Mouse (Mus musculus) liver, adult 2 months (tissue): ENCODE data around the gene Otud7a. TPM values are rescaled to one million over a fixed set of nuclear protein-coding genes. Genes with fewer than 3 reads are reported as not detected.

ENCODE experiments used
- DNase-seq: peaks from one replicate; pipeline ENCODE4 v3.0.0-alpha.2; 2011; ENCODE audit warnings: low read depth, low spot score; ENCODE audit errors: extremely low read depth
- H3K27ac ChIP-seq: fragments of 200-500 bp; replicated peaks from 2 replicates; pipeline ENCODE4 v1.5.1; 2012; ENCODE audit warnings: low read depth, mild to moderate bottlenecking, control low read depth, inconsistent platforms, low read length; ENCODE audit not compliant: insufficient read depth
- H3K27me3 ChIP-seq: fragments of 200-500 bp; 2 replicates; pipeline ENCODE4 v1.6.1; 2012; ENCODE audit warnings: mild to moderate bottlenecking, moderate library complexity, low read length, inconsistent platforms; ENCODE audit not compliant: control insufficient read depth, insufficient read depth
- H3K36me3 ChIP-seq: fragments of 200-500 bp; 2 replicates; pipeline ENCODE4 v1.6.1; 2012; ENCODE audit warnings: low read length, inconsistent platforms; ENCODE audit not compliant: control insufficient read depth, insufficient read depth
- H3K4me1 ChIP-seq: fragments of 200-500 bp; 2 replicates; pipeline ENCODE4 v1.6.1; 2011; ENCODE audit warnings: low read length; ENCODE audit not compliant: control insufficient read depth, insufficient read depth
- H3K4me3 ChIP-seq: fragments of 200-500 bp; 2 replicates; pipeline ENCODE4 v1.5.1; 2011; ENCODE audit warnings: low read depth, mild to moderate bottlenecking, control low read depth, low read length, moderate library complexity; ENCODE audit not compliant: insufficient read depth
- H3K79me2 ChIP-seq: fragments of 200-500 bp; 2 replicates; pipeline ENCODE4 v1.6.1; 2012; ENCODE audit warnings: inconsistent platforms, mild to moderate bottlenecking, low read length, moderate library complexity; ENCODE audit not compliant: control insufficient read depth, insufficient read depth
- H3K9ac ChIP-seq: fragments of 200-500 bp; 2 replicates; pipeline ENCODE4 v1.6.1; 2012; ENCODE audit warnings: low read depth, mild to moderate bottlenecking, control low read depth, inconsistent platforms, low read length
- CTCF ChIP-seq: fragments of 200-500 bp; IDR thresholded peaks from 2 replicates; pipeline ENCODE4 v1.5.1; 2011; ENCODE audit warnings: low read depth, low read length, control low read depth
- POLR2A ChIP-seq: fragments of 200-500 bp; IDR thresholded peaks from 2 replicates; pipeline ENCODE4 v1.6.1; 2011; ENCODE audit warnings: low read length, control low read depth; ENCODE audit not compliant: insufficient read depth; ENCODE audit errors: extremely low read depth
- WGBS: fragments of 180-500 bp; shearing (Covaris S2); methylation state at CpG from one replicate; pipeline ENCODE4 v1.1.7; 2018; 5-methylcytosine and 5-hydroxymethylcytosine counted together
- polyA plus RNA-seq: library from polyadenylated mRNA; depleted of rRNA; stranded (reverse); fragments of >200 nt; gene quantifications from 2 replicates; pipeline ENCODE4 v1.2.3, GENCODE M21; 2012
- total RNA-seq: library from RNA; depleted of rRNA; stranded (reverse); fragments of >200 nt; gene quantifications from 2 replicates; pipeline ENCODE4 v1.2.3, GENCODE M21; 2014

The Otud7a gene
- total and polyA plus RNA-seq, 2 experiments, result not detected

DNA sequence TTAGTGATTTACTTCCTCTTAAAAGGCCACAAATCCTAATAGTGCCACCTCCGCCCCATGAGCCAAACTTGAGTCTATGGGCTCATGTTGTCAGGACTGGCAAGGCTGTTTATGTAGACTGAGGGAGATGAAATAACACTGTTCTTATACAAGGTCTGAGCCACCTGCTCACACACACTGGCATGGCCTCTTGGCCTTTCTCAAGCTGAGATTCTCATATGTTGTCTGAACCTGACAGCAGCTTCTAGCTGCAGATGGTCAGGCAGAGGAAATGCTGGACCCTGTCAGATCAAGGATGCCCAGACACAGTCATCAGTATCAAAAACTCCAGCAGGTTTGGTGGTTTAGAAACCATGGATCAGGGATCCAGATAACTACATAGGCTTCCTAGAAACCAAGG, 328.7 kb downstream of the Otud7a start:
- 93% methylated on average over 1 of the region's 1 CpGs for WGBS
- Histone ChIP-seq H3K36me3 (no peaks in the 10 kb centered on the region), H3K4me1 (no peaks in the 10 kb centered on the region), H3K79me2 (no peaks in the 10 kb centered on the region), H3K9ac (no peak overlapping the region), H3K4me3 (no peak overlapping the region), H3K27me3 (no peaks in the 10 kb centered on the region), H3K27ac (no peak overlapping the region)
- no peak for TF ChIP-seq CTCF
- TF ChIP-seq POLR2A, result no peak
- DNase-seq, result no peak

DNA sequence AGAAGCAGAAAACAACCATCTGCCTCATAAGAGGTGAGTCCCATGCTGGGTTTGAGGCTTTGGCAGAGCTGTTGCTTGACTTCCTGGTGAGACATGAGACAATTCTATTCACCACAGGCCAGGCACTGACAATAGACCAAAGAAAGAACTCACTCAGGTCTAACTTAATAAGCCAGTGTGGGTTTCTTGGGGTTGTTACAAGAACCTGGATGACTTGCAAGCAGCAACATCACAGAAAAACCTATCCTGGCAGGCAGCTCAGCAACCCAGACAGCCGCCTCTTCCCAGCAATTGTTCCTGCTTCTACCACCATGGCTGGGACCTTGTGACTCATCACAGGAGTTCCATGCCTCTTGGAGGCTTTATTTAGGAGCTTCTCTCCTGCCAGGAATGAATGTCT, 329.7 kb downstream of the Otud7a start:
- Histone ChIP-seq H3K36me3 (no peaks in the 10 kb centered on the region), H3K4me1 (no peaks in the 10 kb centered on the region), H3K27me3 (no peaks in the 10 kb centered on the region), H3K79me2 (no peaks in the 10 kb centered on the region), H3K4me3 (no peak overlapping the region), H3K9ac (no peak overlapping the region), H3K27ac (no peak overlapping the region)
- TF ChIP-seq CTCF (no peak), POLR2A (no peak)
- 82% methylated on average over 1 of the region's 1 CpGs for WGBS
- DNase-seq, result no peak

DNA sequence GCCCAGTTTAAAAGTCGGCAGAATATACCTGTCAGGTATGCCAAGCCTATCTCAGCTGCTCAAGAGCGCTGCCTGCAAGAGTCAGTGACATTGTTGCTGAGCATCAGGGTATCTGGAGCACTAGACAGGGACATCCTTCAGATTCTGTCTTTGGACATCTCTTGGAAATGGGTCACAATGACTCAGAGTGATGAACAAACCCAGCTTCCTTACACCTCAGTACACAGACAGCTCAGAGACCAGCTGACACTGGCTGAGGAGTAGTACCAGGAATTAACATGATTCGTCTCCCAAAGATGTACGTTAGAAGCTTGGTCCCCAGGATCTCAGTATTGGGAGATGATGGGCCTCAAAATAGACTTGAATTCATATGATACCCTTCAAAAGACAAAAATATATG, 332.8 kb downstream of the Otud7a start:
- no peaks in the 10 kb centered on the region for H3K4me1 ChIP-seq
- H3K4me3 ChIP-seq, result no peak overlapping the region
- no peak overlapping the region for H3K27ac ChIP-seq
- TF ChIP-seq POLR2A (no peak), CTCF (no peak)
- H3K79me2 ChIP-seq, result no peaks in the 10 kb centered on the region
- no peaks in the 10 kb centered on the region for H3K27me3 ChIP-seq
- no peak for DNase-seq
- 83% methylated on average over 4 of the region's 4 CpGs for WGBS
- no peak overlapping the region for H3K9ac ChIP-seq
- no peaks in the 10 kb centered on the region for H3K36me3 ChIP-seq

DNA sequence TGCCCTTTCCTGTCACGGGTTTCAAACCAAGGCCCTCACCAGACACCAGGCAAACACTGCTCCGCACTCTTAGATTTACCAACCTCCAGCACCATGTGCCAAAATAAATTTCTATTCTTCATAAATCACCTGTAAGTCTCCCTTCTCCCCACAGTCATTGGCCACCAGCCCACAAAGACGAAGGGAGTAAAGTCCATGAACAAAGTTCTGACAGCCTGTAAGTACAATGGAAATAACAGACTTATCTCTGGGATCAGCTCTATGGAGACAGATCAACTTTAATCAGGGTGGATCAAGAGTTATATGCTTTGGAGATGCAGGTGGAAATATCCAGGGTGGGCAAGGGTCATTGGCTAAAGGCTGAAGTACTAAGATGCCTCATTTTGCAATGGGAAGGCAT, 336.3 kb downstream of the Otud7a start:
- Histone ChIP-seq H3K36me3 (no peaks in the 10 kb centered on the region), H3K27ac (no peak overlapping the region), H3K4me3 (no peak overlapping the region), H3K79me2 (no peaks in the 10 kb centered on the region), H3K4me1 (no peaks in the 10 kb centered on the region), H3K27me3 (no peaks in the 10 kb centered on the region), H3K9ac (no peak overlapping the region)
- TF ChIP-seq POLR2A (no peak), CTCF (no peak)
- WGBS, result 80% methylated on average over 3 of the region's 3 CpGs
- no peak for DNase-seq

DNA sequence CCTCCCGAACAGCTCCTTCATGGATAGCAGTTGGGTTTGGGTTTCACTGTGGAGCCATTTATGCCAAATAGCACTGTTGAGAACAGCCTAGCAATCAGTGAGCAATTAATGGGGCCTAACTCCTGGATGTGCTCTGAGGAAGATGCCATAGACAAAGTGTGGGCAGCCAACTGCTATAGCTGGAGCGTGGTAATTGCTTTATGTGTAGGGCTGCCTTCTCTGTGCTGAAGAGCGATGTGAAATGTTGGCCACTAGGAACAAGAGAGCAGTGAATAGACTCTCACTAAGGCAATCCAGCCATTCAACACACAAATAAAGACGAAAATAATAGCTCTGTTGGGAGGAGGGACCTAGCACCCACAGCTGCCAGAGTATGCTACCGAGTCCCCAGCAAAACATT, 345.2 kb downstream of the Otud7a start:
- TF ChIP-seq CTCF (no peak), POLR2A (no peak)
- H3K79me2 ChIP-seq, result no peaks in the 10 kb centered on the region
- WGBS, result 89% methylated on average over 5 of the region's 5 CpGs
- H3K4me3 ChIP-seq, result no peak overlapping the region
- no peak overlapping the region for H3K9ac ChIP-seq
- H3K27me3 ChIP-seq, result no peaks in the 10 kb centered on the region
- no peaks in the 10 kb centered on the region for H3K4me1 ChIP-seq
- H3K36me3 ChIP-seq, result no peaks in the 10 kb centered on the region
- no peak for DNase-seq
- H3K27ac ChIP-seq, result no peak overlapping the region

DNA sequence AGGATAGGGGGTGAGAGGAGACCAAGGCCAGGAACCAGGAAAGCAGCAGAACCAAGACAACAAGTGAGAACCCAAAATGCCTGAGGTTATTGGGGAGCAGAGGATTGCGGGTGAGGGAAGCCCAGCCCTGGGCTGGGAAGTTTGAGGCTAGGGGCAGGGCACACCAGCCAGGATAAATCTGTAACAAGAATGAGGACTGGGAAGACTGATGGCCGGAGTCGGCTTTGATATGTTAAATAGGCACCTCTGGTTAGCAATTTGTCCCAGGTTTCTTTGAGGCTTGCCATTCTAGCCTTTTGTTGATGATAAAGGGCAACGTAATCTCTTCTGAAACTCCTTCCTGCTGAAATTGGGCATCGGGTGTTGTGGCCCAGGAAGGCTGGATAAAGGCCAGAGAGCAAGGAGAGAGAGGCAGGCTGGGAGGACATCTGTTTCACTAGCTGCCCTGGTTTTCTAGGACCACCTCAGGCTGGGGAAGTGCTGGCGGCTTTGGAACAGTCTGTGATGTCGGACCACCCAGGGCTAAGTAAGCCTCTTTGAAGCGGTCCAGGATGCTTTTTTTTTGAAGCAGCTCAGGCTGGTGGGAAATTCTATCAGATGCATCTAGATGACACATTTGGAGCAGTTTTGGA, 351.6 kb downstream of the Otud7a start:
- TF ChIP-seq POLR2A (no peak), CTCF (no peak)
- Histone ChIP-seq H3K36me3 (no peaks in the 10 kb centered on the region), H3K4me3 (no peak overlapping the region), H3K9ac (no peak overlapping the region), H3K79me2 (no peaks in the 10 kb centered on the region), H3K4me1 (no peaks in the 10 kb centered on the region), H3K27ac (no peak overlapping the region), H3K27me3 (no peaks in the 10 kb centered on the region)
- WGBS, result 61% methylated on average over 8 of the region's 8 CpGs
- no peak for DNase-seq
